Mouse (Mus musculus) ZHBTc4 (cell line): ENCODE data around the gene Tti1.
A peak's percentile ranks its signal among the peaks of the same experiment; 100 is the strongest.

Source experiments
- DNase-seq: peaks from one replicate; pipeline ENCODE4 v3.0.0-alpha.2; 2011; ENCODE audit warnings: low read depth, low spot score

Gene Tti1

GRCm38 (mm10) chr2:157974604-157975501, 53.4 kb downstream of the Tti1 start:
- peak; percentile 54 for DNase-seq

GRCm38 (mm10) chr2:157970669-157971068, 57.6 kb downstream of the Tti1 start:
- peak; percentile 82 for DNase-seq

DNA sequence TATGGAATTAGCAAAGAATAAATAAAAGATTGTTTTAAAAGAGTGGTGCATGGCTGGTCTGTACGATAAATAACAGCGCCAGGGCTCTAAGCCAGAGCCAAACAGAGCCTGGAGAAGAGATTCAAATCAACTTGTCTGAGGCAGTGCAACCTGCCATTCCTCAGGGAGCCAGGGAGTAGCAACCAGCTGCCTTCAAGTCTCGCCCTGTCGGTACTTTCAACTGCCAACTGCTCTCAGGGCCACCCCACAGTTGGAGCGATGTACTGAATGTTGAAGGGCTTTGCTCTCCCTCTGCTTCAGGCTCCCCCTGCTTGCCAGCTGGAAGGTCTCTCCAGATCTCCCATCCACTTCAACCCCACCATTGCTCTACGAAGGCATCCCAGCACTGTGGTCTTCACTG, 58.1 kb downstream of the Tti1 start:
- DNase-seq, result no peak

DNA sequence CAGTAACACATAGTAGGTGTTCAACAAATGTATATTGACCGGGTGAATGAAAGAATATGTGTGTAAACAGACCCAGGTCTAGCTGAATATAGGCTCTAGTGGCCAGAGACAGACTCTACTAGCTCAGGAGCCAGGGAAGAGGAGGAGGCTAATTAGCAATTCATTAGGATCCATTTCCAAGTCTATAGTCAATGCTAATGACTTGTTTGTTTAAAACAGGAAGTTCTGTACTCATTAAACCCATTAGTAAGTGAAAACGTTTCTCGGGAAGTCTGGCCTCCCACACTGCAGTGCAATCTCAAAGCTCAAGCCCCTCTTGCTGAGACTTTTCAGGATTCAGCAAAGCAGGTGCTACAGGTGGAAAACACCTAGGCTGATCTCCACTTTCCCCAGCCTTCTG, 60.4 kb downstream of the Tti1 start:
- peak; percentile 60 for DNase-seq

DNA sequence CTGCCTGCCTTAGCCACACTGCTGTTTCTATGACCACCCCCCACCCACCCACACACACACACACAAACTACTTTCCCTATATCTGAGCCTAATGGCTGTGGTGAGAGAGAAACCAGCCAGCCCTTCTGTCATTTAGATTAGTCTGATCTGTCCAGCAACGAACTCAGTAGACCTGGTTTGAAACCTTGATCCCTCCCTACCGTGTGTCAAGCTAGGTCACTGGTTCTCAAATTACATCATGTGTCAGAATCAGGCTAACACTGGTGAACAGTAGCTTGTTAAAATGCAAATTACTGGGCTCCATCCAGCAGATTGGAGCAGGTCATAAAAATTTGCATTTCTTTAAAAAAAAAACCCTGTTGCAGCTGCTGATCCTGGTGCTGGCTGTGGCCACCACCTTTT, 70.5 kb downstream of the Tti1 start:
- peak; percentile 89 for DNase-seq

DNA sequence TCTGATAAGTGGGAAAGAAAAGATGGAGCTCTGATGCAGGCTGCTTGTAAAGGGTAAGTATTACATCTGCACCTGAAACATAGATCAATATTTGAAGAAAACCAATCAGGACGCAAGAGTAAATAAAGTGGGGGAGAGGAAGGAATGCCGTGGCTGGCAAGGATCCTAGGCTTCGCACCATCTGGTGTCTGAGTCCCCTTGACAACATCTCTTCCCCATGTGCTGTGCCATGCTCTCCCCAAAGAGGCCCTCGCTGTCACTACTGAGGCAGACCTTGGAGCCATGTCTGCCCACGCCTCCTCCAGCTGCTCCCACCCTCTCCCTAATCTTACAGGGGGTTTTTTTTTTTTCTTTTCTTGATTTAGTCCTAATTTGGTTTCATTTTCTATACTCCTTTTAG, 74.3 kb downstream of the Tti1 start:
- no peak for DNase-seq

- peak; percentile 71 for DNase-seq
These were observed 83.9 kb downstream of the Tti1 start for GRCm38 (mm10) chr2:157944156-157944893.

- peak; percentile 85 for DNase-seq
These were observed 84.6 kb downstream of the Tti1 start for GRCm38 (mm10) chr2:157943514-157944155.

DNA sequence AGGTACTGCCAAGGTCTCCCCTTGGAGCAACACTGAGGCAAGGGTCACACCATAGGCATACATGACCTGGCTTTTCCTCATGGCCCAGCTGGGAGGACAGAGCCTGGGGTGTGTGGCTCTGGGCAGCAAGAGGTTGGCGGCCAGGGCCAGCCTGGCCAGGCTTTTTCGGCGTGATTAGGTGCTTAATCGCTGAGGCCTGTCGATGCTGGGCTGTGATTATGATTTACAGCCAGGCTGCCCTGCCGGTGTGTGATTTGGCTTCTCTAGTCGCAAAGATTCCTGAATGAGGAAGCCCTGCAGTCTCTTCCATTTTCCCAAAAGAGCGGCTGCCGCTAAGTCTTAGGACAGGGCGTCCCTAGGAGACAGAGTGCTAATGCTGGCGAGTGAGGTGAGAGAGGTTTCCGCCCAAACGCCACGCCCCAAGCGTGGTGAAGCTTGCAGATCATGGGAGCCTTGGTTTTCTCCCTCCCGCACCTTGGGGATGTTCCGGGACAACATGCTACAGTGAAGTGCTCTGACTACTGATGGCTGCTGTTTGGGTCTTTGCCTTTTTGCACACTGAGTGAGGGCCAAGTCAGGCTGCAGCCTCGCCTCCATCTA, 87.5 kb downstream of the Tti1 start:
- peak; percentile 83 for DNase-seq

DNA sequence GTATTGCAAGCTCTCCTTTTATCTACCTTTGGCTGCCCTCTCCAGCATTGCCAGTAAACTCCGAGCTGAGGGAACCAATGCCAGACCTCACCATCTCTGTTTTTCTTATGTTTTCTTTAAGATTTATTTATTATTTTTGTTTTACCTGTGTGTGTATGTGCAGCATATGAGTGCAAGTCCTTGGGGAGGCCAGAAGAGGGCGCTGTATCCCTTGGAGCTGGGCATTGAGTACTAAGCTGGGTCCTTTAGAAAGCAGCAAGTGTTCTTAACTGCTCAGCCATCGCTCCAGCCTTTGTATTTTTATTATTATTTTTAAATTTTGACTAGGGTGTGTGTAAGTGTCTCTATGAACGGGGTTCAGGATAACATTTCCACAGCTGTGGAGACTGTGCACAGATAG, 91.6 kb downstream of the Tti1 start:
- peak; percentile 72 for DNase-seq

DNA sequence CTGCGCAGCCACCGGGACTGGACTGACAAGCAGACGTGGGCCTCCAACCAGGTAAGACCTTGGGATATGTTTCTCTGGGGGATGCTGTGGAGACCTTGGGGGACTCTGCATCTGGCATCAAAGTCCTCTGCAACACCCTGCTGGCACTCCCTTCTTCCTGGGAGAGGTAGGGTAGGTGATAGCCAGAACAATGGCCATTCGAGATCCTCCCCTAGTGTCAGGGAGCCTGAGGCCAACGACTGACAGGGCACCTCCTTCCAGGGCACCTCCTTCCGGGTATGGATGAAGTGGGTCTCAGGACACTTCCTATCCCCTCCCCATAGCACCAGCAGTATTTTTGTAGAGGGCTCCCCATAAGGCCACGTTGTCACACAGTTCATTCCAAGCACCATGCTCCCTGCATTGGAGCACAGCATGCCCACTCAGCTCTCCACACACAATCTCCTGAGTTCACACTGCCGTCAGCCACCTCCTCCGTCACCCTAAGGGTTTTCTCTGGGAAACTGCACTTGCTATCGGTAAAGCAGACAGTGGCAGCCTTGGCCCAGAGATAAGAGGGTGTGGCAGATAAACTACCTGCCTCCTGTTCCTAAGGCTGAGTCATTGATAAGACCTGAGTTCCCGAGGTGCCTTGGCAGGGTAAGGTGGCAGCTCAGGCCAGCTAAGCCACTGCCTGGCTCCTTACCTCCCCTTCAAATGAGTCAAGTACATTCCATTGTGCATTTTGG, 92.6 kb downstream of the Tti1 start:
- DNase-seq, result no peak

- no peak for DNase-seq
These were observed 95.6 kb downstream of the Tti1 start for GRCm38 (mm10) chr2:157932655-157933054.
